In genomic region chr17:26873502-26873901, GRCm38 (mm10) we compare ENCODE assay signal across 28 mouse cellular contexts. TPM values are rescaled to one million over a fixed set of nuclear protein-coding genes. Genes with fewer than 3 reads are reported as not detected.
DNase-seq lines count a peak whose midpoint lies in the region; ATAC-seq and TF ChIP-seq lines count a peak whose summit lies in the region.
"Had no signal": no experiment of that assay in that cellular context is flagged by ENCODE, and none has a peak within 500 bp of the region (broad histone marks: within the 10 kb centered on the region; RNA-seq: fewer than 3 reads in every experiment).

No protein-coding gene starts in this region.

- peak overlapping the region; percentile 59 for H3K27ac ChIP-seq in heart, embryonic 11.5 days (ENCODE audit: low read depth, low read length)
- H3K27ac ChIP-seq in heart, embryonic 15.5 days: peak overlapping the region; percentile 75
- H3K27ac ChIP-seq in limb, embryonic 13.5 days: no peak overlapping the region
- H3K27ac ChIP-seq in limb, embryonic 10.5 days: no peak overlapping the region
- peak overlapping the region; percentile 39; the same call in 1 of the 2 replicates for H3K27ac ChIP-seq in stomach, embryonic 14.5 days (ENCODE audit: low read length)
- H3K27ac ChIP-seq in stomach, postnatal 0 days (replicated peaks): no peak overlapping the region
- H3K27ac ChIP-seq: embryonic facial prominence, embryonic 13.5 days; forebrain, embryonic 13.5 days; hindbrain, embryonic 13.5 days; hindbrain, postnatal 0 days had no signal

- no peak overlapping the region for H3K4me2 ChIP-seq in heart, embryonic 11.5 days
- no peak overlapping the region for H3K4me2 ChIP-seq in heart, embryonic 15.5 days
- no peak overlapping the region for H3K4me2 ChIP-seq in limb, embryonic 13.5 days (replicated peaks)
- H3K4me2 ChIP-seq in stomach, embryonic 14.5 days (replicated peaks; ENCODE audit: low read depth, low read length): no peak overlapping the region
- no peak overlapping the region for H3K4me2 ChIP-seq in stomach, postnatal 0 days (replicated peaks; ENCODE audit: low read depth)
- H3K4me2 ChIP-seq: embryonic facial prominence, embryonic 13.5 days; forebrain, embryonic 13.5 days; hindbrain, embryonic 13.5 days had no signal

- H3K36me3 ChIP-seq in heart, embryonic 11.5 days (ENCODE audit: control insufficient read depth, insufficient read depth, low read length): no peaks in the 10 kb centered on the region; the same call in 1 of the 2 replicates
- no peaks in the 10 kb centered on the region for H3K36me3 ChIP-seq in heart, embryonic 15.5 days
- H3K36me3 ChIP-seq in limb, embryonic 13.5 days: no peaks in the 10 kb centered on the region
- H3K36me3 ChIP-seq in limb, embryonic 10.5 days: no peaks in the 10 kb centered on the region
- H3K36me3 ChIP-seq in stomach, embryonic 14.5 days (ENCODE audit: control insufficient read depth, insufficient read depth, low read length): no peaks in the 10 kb centered on the region
- H3K36me3 ChIP-seq in stomach, postnatal 0 days (ENCODE audit: control insufficient read depth, insufficient read depth, low read length): no peaks in the 10 kb centered on the region
- H3K36me3 ChIP-seq: embryonic facial prominence, embryonic 13.5 days; hindbrain, embryonic 13.5 days had no signal

- no peak for DNase-seq in heart, postnatal 14 days
- DNase-seq in heart, postnatal 36 days: no peak
- DNase-seq in limb, embryonic 10.5 days (ENCODE audit: low spot score): no peak
- DNase-seq in stomach, postnatal 0 days (ENCODE audit: low spot score): no peak
- DNase-seq: adrenal gland, postnatal 14 days; cerebellum, adult 11-12 months; cerebellum, adult 9-10 months; cerebellum, postnatal 25 days; forebrain, postnatal 0 days; gastrocnemius, postnatal 14 days; kidney, adult 2 months had no signal

- 58% methylated on average over 8 of the region's 8 CpGs for WGBS in heart, embryonic 11.5 days (ENCODE audit: insufficient replicate concordance)
- WGBS in heart, embryonic 15.5 days: 61% methylated on average over 8 of the region's 8 CpGs
- 77% methylated on average over 8 of the region's 8 CpGs for WGBS in limb, embryonic 13.5 days
- WGBS in limb, embryonic 10.5 days: 82% methylated on average over 8 of the region's 8 CpGs
- 71% methylated on average over 8 of the region's 8 CpGs for WGBS in stomach, embryonic 14.5 days
- WGBS in stomach, postnatal 0 days: 68% methylated on average over 8 of the region's 8 CpGs

- ATAC-seq in heart, embryonic 11.5 days (replicated peaks; ENCODE audit: insufficient number of reproducible peaks, low FRiP score, low TSS enrichment): no peak
- no peak for ATAC-seq in heart, embryonic 15.5 days (replicated peaks; ENCODE audit: insufficient number of reproducible peaks, insufficient read depth, low FRiP score, low read depth)
- no peak for ATAC-seq in limb, embryonic 13.5 days (ENCODE audit: low FRiP score, low read depth)
- ATAC-seq in stomach, embryonic 14.5 days (ENCODE audit: insufficient number of reproducible peaks, insufficient read depth, low FRiP score, low read depth): no peak
- ATAC-seq in stomach, postnatal 0 days (ENCODE audit: low FRiP score, low TSS enrichment): no peak
- ATAC-seq: activated CD4-positive, CD25-positive, alpha-beta regulatory T cell, adult 4 months; forebrain, embryonic 13.5 days; forebrain, postnatal 0 days; hindbrain, postnatal 0 days; intestine, embryonic 16.5 days; Patski had no signal

- no peak overlapping the region for H3K4me3 ChIP-seq in heart, embryonic 11.5 days (ENCODE audit: low read depth, low read length)
- H3K4me3 ChIP-seq in heart, embryonic 15.5 days: no peak overlapping the region
- no peak overlapping the region for H3K4me3 ChIP-seq in limb, embryonic 13.5 days
- no peak overlapping the region for H3K4me3 ChIP-seq in limb, embryonic 10.5 days
- no peak overlapping the region for H3K4me3 ChIP-seq in stomach, embryonic 14.5 days (ENCODE audit: low read depth, low read length)
- H3K4me3 ChIP-seq in stomach, postnatal 0 days (ENCODE audit: low read depth, low read length): no peak overlapping the region
- H3K4me3 ChIP-seq: embryonic facial prominence, embryonic 13.5 days; forebrain, embryonic 13.5 days; hindbrain, embryonic 13.5 days had no signal

- no peaks in the 10 kb centered on the region for H3K27me3 ChIP-seq in heart, embryonic 11.5 days (ENCODE audit: control insufficient read depth, insufficient read depth, low read length)
- H3K27me3 ChIP-seq in heart, embryonic 15.5 days: no peaks in the 10 kb centered on the region
- peaks cover 3% of the 10 kb centered on the region; the same call in 1 of the 2 replicates for H3K27me3 ChIP-seq in limb, embryonic 13.5 days
- peaks cover 7% of the 10 kb centered on the region; the same call in 1 of the 2 replicates for H3K27me3 ChIP-seq in limb, embryonic 10.5 days (ENCODE audit: low read depth, poor library complexity, severe bottlenecking)
- H3K27me3 ChIP-seq in stomach, embryonic 14.5 days (ENCODE audit: control insufficient read depth, insufficient read depth, low read length): no peaks in the 10 kb centered on the region
- no peaks in the 10 kb centered on the region for H3K27me3 ChIP-seq in stomach, postnatal 0 days (ENCODE audit: control insufficient read depth, insufficient read depth, low read length)
- H3K27me3 ChIP-seq: CH12.LX; embryonic facial prominence, embryonic 13.5 days; Patski had no signal

- H3K4me1 ChIP-seq in heart, embryonic 11.5 days (ENCODE audit: control insufficient read depth, insufficient read depth, low read length): peaks cover 13% of the 10 kb centered on the region
- peaks cover 40% of the 10 kb centered on the region for H3K4me1 ChIP-seq in heart, embryonic 15.5 days (replicated peaks)
- no peaks in the 10 kb centered on the region for H3K4me1 ChIP-seq in limb, embryonic 13.5 days
- H3K4me1 ChIP-seq in limb, embryonic 10.5 days: no peaks in the 10 kb centered on the region; the same call in 1 of the 2 replicates
- H3K4me1 ChIP-seq in stomach, embryonic 14.5 days (ENCODE audit: control insufficient read depth, insufficient read depth, low read length): no peaks in the 10 kb centered on the region
- H3K4me1 ChIP-seq in stomach, postnatal 0 days (replicated peaks; ENCODE audit: control insufficient read depth, insufficient read depth): no peaks in the 10 kb centered on the region
- H3K4me1 ChIP-seq: embryonic facial prominence, embryonic 13.5 days; forebrain, embryonic 13.5 days; hindbrain, embryonic 13.5 days had no signal

- no peaks in the 10 kb centered on the region for H3K9me3 ChIP-seq in heart, embryonic 11.5 days (replicated peaks; ENCODE audit: control insufficient read depth, low read length)
- no peaks in the 10 kb centered on the region for H3K9me3 ChIP-seq in heart, embryonic 15.5 days (replicated peaks)
- no peaks in the 10 kb centered on the region for H3K9me3 ChIP-seq in limb, embryonic 13.5 days
- no peaks in the 10 kb centered on the region for H3K9me3 ChIP-seq in limb, embryonic 10.5 days (replicated peaks)
- no peaks in the 10 kb centered on the region for H3K9me3 ChIP-seq in stomach, embryonic 14.5 days (ENCODE audit: control insufficient read depth, low read depth, low read length)
- no peaks in the 10 kb centered on the region for H3K9me3 ChIP-seq in stomach, postnatal 0 days (ENCODE audit: control insufficient read depth, low read length)
- H3K9me3 ChIP-seq: embryonic facial prominence, embryonic 13.5 days had no signal

- peak overlapping the region; percentile 56; the same call in 1 of the 2 replicates for H3K9ac ChIP-seq in heart, embryonic 11.5 days (ENCODE audit: low read depth, low read length)
- H3K9ac ChIP-seq in heart, embryonic 15.5 days: no peak overlapping the region
- 0 out of 2 replicates have a peak overlapping the region, but pooled peaks have one; percentile 25 for H3K9ac ChIP-seq in limb, embryonic 13.5 days
- no peak overlapping the region for H3K9ac ChIP-seq in stomach, embryonic 14.5 days (replicated peaks; ENCODE audit: low read depth, low read length)
- H3K9ac ChIP-seq in stomach, postnatal 0 days (ENCODE audit: low read length): no peak overlapping the region
- H3K9ac ChIP-seq: embryonic facial prominence, embryonic 13.5 days; forebrain, embryonic 13.5 days; forebrain, postnatal 0 days; hindbrain, embryonic 13.5 days had no signal

- TF ChIP-seq EP300 in stomach, postnatal 0 days (optimal IDR thresholded peaks at IDR 0.05): no peak

- intact Hi-C loops in heart, postnatal 14 days (cut with DNase I): no loop called here
- intact Hi-C loops in heart, postnatal 36 days (cut with DNase I): no loop called here

- no peak for TF ChIP-seq CTCF in stomach, postnatal 0 days (IDR thresholded peaks at IDR 0.05; ENCODE audit: low read depth)

RNA-seq across cellular contexts. Expression of gene Nkx2-5, which starts 28.7 kb away (rescaled TPM):
- 157 and 159 TPM in 2 replicates for polyA plus RNA-seq in heart, embryonic 11.5 days (2014; fragmentation: Nextera tagmentation; extraction: Ambion mirVana)
- total RNA-seq in heart, postnatal 14 days (2021): 10 to 100 TPM; 78.9 to 80.4 TPM
- 131 and 147 TPM in 2 replicates for polyA plus RNA-seq in heart, embryonic 15.5 days (2015; fragmentation: Nextera tagmentation; extraction: Ambion mirVana)
- total RNA-seq in heart, postnatal 36 days (2021): 10 to 100 TPM; 80.7 TPM
- polyA plus RNA-seq in limb, embryonic 13.5 days (2015; fragmentation: Nextera tagmentation; extraction: Ambion mirVana): not detected in 2 replicates
- polyA plus RNA-seq in limb, embryonic 10.5 days (2016; fragmentation: Nextera tagmentation; extraction: Ambion mirVana): 0.10 and 0.14 TPM in 2 replicates
- 6.4 and 8.1 TPM in 2 replicates for polyA plus RNA-seq in stomach, embryonic 14.5 days (2014; fragmentation: Nextera tagmentation; extraction: Ambion mirVana)
- polyA plus RNA-seq in stomach, postnatal 0 days (2015; fragmentation: Nextera tagmentation; extraction: Ambion mirVana): 0.17 and 0.91 TPM in 2 replicates
- total RNA-seq: adrenal gland, adult 18-20 months; adrenal gland, postnatal 14 days; CH12.LX; gastrocnemius, adult 18-20 months; gastrocnemius, postnatal 14 days; hematopoietic stem cell, adult 5-6 weeks; hindbrain, postnatal 0 days had no signal
- polyA plus RNA-seq: activated CD4-positive, CD25-positive, alpha-beta regulatory T cell, adult 4 months; cortical plate, adult 2 months; forebrain, embryonic 13.5 days; forebrain, postnatal 0 days; gonadal fat pad, adult 2 months; hindbrain, postnatal 0 days; kidney, adult 2 months; Patski had no signal

RNA-seq across cellular contexts. Expression of gene Kifc5b, which starts 43.4 kb away (rescaled TPM):
- polyA plus RNA-seq in heart, embryonic 11.5 days (2014; fragmentation: Nextera tagmentation; extraction: Ambion mirVana): 6.3 and 6.9 TPM in 2 replicates
- 1 to 10 TPM; 1.3 to 2.6 TPM for total RNA-seq in heart, postnatal 14 days (2021)
- polyA plus RNA-seq in heart, embryonic 15.5 days (2015; fragmentation: Nextera tagmentation; extraction: Ambion mirVana): 5.3 and 7.4 TPM in 2 replicates
- total RNA-seq in heart, postnatal 36 days (2021): under 1 TPM; 0.44 to 0.95 TPM
- polyA plus RNA-seq in limb, embryonic 13.5 days (2015; fragmentation: Nextera tagmentation; extraction: Ambion mirVana): 9.0 and 9.6 TPM in 2 replicates
- polyA plus RNA-seq in limb, embryonic 10.5 days (2016; fragmentation: Nextera tagmentation; extraction: Ambion mirVana): 12.3 and 12.6 TPM in 2 replicates
- 7.1 and 8.2 TPM in 2 replicates for polyA plus RNA-seq in stomach, embryonic 14.5 days (2014; fragmentation: Nextera tagmentation; extraction: Ambion mirVana)
- 1.5 and 1.6 TPM in 2 replicates for polyA plus RNA-seq in stomach, postnatal 0 days (2015; fragmentation: Nextera tagmentation; extraction: Ambion mirVana)

RNA-seq across cellular contexts. Expression of gene Phf1, which starts 59.4 kb away (rescaled TPM):
- 5.7 and 5.9 TPM in 2 replicates for polyA plus RNA-seq in heart, embryonic 11.5 days (2014; fragmentation: Nextera tagmentation; extraction: Ambion mirVana)
- total RNA-seq in heart, postnatal 14 days (2021): 10 to 100 TPM in 1 of 2 experiments, 1 to 10 TPM in 1; 10.0 to 10.6 TPM
- 7.3 and 9.5 TPM in 2 replicates for polyA plus RNA-seq in heart, embryonic 15.5 days (2015; fragmentation: Nextera tagmentation; extraction: Ambion mirVana)
- 10 to 100 TPM; 13.9 to 14.5 TPM for total RNA-seq in heart, postnatal 36 days (2021)
- 15.0 and 15.6 TPM in 2 replicates for polyA plus RNA-seq in limb, embryonic 13.5 days (2015; fragmentation: Nextera tagmentation; extraction: Ambion mirVana)
- polyA plus RNA-seq in limb, embryonic 10.5 days (2016; fragmentation: Nextera tagmentation; extraction: Ambion mirVana): 3.5 and 5.0 TPM in 2 replicates
- 8.9 and 9.9 TPM in 2 replicates for polyA plus RNA-seq in stomach, embryonic 14.5 days (2014; fragmentation: Nextera tagmentation; extraction: Ambion mirVana)
- 4.7 and 5.8 TPM in 2 replicates for polyA plus RNA-seq in stomach, postnatal 0 days (2015; fragmentation: Nextera tagmentation; extraction: Ambion mirVana)

Comparison
In these comparisons a context has a peak if more than half of its experiments do, and no peak if none do; other contexts are left out.
1. H3K27ac ChIP-seq: peak in heart, embryonic 11.5 days (single experiment), heart, embryonic 15.5 days (single experiment) and stomach, embryonic 14.5 days (single experiment); none in limb, embryonic 13.5 days (single experiment), limb, embryonic 10.5 days (single experiment) and stomach, postnatal 0 days (single experiment).
2. H3K9ac ChIP-seq: peak in heart, embryonic 11.5 days (single experiment) and limb, embryonic 13.5 days (single experiment); none in heart, embryonic 15.5 days (single experiment), stomach, embryonic 14.5 days (single experiment) and stomach, postnatal 0 days (single experiment).
3. RNA of gene Nkx2-5, which starts 28.7 kb away (polyA plus RNA-seq): 157 to 159 TPM in heart, embryonic 11.5 days and 131 to 147 TPM in heart, embryonic 15.5 days; 6.4 to 8.1 TPM in stomach, embryonic 14.5 days, 0.17 to 0.91 TPM in stomach, postnatal 0 days, 0.10 to 0.14 TPM in limb, embryonic 10.5 days and not detected in limb, embryonic 13.5 days; every median in the first group is over 10 times any median in the second.